Mouse (Mus musculus): ENCODE data around the gene Sh2d3c.

Gene Sh2d3c

DNA sequence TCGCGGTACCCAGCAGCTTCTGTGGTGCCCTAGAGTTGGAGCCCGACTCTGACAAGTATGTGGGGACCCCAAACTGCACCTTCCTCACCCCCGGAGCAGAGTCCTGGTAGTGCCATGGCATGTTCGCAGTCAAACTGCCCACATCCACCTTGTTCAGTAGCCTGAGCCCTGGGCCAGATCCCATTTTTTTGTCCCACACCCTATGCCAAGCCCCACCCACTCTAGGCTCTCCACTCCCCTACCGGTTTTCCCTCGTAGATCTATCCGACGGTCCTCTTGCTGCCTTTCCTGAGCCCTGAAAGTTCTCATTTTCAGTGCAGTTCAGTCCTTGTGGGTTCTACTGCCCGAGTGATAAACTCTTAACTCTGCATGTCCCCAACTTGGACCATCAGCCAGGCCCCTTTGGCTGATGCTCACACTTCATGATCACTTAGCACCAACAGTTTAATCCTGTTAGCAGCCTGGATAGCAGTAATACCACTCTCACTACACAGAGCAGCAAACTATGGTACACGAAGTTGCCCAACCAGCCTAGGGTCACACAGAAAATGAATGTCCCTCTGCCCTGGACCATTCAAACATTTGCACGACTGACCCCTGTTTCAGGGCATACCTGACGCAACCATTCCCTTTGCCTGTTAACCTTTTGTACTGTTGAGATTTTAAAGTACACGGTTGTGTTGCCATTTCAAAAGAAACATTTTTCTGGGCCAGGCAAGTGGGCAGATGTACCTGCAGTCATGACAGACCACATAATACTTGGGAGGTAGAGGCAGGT is 19.7 kb upstream of the Sh2d3c start:
- DNase-seq: peak in 1 of 2 experiments; percentile 56

DNA sequence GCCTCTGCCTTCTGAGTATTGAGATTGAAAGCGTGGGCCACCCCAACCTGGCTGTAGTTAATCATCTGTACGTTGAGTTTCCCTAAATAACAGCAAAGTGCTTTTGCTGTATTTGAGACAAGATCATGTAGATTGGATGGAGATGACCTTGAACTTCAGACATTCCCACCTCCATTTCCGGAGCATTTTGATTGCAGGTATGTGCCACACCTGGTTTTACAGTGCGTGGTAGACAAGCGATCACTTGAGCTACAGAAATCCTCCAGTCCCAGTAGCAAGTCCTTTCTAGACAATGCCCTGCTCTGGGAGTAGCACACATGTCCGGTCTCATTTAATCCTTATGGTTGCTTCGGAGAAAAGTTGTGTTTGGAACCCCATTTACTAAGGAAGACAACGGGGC is 17.8 kb upstream of the Sh2d3c start:
- DNase-seq: no peak

DNA sequence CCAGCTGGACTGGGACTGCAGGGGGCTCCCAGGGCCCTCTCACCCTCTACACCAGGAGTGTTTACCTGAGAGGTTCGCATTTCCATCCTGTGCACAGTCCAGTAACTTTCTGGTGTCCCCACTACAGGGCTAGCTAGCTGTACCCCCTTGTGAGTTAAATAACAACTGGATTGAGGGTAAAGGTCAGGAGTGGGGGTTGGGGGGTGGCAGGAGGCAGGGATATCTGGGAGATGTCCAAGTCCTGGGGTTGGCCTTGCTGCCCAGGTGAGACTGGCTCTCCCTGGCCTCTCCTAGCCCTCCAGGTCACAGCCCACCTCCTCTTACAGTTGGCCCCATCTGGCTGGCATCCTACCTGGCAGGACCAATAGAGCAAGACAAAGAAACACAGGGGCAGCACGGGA is 16.8 kb upstream of the Sh2d3c start, which contains the start of gene Fpgs:
Gene Fpgs, minus strand, starts transcription at position 125 of the 401 bp plus-strand sequence.
- DNase-seq: peak; percentile 90 to 92

DNA sequence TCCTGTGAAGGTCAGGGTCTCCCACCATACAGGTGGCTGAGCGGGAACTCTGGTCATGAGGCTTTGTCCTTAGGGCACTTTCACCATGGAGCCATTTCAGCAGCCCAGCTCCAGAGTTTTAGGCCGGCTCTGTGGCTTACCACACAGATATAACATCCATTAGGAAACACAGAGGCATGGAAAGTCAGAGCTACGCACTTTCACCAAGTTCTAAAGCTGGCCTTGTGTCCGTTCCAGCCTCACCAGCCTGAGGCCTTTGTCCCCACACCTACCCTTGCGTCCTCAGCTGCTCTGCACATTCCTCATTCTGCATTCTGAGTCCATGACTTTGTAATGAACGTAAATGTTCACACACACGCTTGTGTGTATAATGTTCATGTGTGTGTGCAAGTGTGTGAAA is 15.8 kb upstream of the Sh2d3c start:
- DNase-seq: no peak

DNA sequence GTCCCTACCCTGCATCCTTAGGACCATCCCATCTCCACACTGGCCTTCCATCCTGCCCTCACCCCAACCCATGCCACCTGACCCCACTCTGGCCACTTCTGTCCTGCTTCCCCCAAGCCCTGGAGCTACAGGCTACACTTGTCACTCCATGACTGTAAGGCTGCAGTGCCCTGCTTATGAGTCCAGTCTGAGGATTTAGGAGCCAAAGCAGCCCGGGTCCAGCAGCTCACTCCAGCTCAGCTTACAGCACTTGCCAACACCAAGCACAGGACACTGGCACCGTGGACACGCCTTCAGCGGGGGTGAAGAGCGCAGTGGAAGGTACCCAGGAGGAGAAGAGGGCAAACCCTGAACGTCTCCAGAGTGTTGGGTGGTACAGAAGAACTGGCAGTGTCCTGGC is 13.9 kb upstream of the Sh2d3c start:
- DNase-seq: no peak

DNA sequence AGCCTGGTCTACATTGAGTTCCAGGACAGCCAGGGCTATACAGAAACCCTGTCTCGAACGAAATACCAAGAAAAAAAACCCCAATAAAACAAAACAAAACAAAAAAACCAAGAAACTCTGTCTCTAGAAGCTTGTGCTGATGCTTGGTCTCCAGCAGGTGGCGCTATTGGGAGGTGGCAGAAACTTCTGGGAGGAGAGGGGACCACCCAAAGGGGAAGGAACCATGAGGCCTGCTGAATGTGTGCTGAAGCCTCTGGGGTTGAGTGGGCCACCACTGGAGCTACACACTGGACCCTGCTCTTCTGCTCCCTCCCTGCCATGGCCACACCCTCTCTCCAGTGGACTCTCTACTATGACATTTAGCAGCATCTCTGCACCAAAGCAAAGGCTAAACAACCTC is 12.2 kb upstream of the Sh2d3c start:
- DNase-seq: no peak

DNA sequence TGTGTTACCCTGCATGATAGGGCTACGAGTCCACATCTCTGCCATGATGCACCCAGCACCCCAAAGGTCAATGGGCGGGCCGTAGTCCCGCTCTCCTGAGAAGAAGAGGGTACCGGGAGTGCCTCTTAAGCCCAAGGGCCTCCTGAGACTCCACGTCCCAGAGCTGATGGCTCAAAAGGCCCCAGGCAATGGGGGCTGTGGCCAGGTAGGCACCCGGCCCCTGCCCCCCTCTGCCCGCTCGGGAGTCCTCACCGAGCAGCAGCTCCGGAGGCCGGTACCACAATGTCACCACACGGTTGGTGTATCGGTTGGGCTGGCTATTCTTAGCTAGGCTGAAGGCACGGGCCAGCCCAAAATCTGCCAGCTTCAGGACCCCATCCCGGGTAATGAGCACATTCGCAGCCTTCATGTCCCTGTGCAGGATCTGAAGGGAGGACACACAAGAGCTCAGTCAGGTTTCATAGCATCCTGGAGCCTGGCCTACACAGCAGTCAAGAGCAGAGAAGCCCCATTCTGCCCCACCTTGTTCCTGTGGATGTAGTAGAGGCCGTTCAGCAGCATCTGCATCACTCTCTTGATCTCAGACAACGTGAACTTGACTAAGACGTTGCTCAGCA is 11.2 kb upstream of the Sh2d3c start:
- DNase-seq: no peak

DNA sequence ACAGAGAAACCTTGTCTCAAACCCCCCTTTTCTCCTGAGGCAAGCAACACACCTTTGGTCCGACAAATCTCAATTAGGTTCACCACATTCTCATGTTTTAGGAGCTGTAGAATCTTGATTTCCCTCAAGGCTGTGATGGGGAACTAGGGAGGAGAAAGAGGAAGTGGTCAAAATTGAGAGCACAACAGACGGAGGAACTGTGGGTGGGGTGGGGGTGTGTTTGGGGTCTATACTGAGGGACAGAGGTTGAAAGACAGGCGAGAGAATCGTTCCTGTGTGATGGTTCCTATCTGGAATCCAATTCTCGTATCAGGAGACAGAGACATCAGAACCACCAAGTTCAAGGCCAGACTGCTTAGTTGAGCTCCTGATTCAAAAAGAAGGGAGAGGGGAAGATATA is 10.4 kb upstream of the Sh2d3c start:
- DNase-seq: no peak

DNA sequence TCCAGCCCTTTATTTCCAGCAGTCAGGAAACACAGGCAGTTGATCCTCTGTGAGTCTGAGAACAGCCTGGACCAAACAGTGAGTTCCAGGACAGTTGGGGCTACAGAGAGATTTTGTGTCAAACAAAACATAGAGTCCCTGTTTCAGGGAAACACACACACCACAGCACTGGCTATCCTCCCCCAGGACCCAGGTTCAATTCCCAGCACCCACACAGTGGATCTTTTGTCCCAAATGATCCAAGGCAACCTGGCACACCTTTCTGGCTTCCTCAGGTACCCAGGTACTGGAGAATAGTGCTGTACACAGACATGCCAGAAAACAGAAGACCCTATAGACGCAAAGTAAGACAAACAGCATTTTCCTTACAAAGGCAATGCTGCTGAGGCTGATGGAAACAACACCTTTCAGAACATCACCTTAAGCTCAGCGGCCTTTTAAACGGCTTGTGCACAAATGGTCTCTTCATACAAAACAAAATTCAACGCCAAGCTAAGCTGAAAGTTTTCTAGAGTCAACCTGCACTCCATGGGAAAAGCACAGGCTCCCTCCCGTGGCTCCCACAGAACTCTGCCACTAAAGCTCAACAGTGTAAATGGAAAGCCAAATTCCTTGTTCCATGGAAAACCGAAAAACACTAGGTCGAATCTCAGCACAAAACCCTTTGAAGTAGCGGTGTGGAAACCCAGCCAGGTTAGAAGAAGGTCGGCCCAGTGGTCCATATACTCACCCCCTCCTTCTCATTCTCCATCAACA is 9.4 kb upstream of the Sh2d3c start:
- no peak for DNase-seq

DNA sequence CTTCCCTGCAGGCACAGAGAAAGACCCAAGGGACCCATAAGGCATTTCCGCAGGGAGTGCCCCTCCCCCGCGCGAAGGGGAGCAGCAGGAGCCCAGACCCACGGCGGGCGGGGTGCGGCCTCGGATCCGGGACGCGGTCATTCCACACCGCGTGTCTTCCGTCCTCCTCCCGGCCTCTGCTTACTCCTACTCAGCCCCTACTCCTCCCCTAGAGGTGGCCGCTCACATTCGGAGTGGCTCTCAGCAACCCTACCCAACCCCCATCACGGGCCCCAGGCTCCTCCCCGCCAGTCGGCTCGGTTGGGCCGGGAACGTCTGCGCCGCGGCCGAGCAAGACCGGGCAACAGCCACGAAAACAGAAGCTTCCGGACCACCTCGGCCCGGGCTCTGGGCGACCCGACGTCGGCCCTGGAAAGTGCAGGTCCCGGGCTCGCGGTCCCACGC is 8.7 kb upstream of the Sh2d3c start:
- DNase-seq: peak; percentile 75 to 82

DNA sequence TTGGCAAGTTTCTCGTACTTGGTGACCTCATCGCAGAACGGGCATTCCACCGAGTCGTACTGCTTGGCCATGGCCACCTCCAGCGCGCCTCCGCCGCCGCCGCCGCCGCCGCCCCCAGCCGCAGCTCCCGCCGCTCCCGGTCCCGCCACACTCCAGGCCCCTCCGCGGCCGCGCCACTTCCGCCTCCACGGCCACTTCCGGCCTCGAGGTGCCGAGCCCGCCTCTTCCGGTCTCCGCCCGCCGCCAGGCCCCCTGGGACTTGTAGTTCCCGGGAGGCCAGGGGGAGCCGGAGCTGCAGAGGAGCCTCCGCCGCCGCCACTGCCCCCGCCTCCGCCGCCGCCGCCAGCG is 8.3 kb upstream of the Sh2d3c start:
- DNase-seq: peak; percentile 93 to 94

DNA sequence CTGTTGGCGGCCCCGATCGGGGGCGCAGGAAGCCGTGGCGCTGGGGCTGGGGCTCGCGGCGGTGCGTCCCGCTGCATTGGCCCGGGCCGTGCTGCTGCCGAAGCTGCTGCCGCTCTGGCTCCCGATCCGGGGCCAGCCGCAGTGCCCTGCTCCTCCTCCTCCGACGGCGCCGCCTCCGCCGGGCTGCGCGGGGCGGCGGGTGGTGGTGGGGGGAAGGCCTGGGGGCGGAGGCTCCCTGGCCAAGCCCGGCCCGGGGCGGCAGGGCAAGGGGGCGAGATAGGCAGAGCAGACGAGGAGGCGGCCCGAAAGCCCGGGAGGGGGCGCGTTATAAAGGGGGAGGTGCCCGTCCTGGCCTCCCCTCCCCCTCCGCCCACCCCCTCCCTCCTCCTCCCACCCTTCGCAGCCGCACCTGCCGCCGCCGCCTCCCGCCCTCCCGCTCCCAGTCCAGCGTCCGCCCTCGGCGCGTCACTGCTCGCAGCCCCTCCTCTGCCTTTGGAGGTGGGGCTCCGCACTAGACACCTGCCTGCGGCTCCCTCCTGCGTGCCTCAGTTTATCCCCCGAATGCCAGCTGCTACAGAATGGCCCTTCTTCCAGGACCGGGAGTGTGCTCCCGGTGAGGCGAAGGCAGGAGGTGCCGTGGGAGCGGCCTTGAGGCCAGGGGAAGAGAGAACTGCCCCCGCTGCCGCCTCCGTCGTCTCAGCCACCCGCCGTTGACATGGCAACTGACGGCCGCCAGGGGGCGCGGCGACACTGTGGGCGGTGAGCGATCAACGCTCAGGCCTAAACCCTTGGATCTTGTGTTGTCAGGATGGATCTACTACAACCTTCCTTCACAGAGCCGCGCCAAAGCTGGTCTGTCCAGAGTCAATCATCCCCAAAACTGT is 7.7 kb upstream of the Sh2d3c start, which contains the start of gene Cdk9:
Gene Cdk9, minus strand, starts transcription at position 143 of the 884 bp plus-strand sequence.
- peak; percentile 89 to 91 for DNase-seq

DNA sequence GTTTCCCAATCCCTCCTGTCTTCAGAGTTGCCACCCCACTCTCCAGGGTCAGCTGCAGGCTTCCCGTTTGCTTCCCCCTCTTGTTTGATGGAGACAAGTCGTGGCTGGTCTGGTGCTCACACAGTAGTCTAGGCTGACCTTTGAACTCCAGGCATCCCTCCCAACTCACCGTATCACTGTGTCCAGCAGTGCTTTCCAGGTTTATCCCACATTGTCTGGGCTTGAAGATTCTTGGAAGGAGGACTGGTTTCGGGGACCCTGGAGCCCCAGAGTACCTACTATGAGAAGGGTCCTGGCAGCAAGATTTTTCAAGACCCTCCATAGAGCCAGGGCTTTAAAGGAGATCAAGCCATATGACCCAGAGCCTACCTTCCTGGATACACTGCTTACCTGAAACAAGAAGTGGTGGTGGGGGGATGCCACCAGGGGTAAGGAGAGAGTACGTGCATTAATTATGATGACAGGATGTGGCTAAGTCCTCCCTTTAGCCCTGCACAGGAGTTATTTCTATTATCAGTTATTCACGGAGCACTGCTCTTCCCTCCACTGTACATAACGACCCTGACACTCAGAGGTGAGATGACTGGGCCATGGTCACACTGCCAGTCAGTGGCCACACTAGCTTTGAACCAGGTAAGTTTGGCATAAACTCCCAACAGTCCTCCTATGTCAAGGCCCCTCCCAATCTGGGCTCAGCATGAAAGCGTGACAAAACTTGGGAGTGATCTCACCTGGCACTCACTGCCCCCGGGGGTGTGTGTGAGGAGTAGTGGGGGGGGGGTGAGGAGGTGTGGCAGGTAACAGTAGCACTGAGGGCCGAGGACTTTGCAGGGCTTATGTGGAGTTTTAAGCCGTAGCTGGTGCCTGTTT is 6.5 kb upstream of the Sh2d3c start:
- no peak for DNase-seq

DNA sequence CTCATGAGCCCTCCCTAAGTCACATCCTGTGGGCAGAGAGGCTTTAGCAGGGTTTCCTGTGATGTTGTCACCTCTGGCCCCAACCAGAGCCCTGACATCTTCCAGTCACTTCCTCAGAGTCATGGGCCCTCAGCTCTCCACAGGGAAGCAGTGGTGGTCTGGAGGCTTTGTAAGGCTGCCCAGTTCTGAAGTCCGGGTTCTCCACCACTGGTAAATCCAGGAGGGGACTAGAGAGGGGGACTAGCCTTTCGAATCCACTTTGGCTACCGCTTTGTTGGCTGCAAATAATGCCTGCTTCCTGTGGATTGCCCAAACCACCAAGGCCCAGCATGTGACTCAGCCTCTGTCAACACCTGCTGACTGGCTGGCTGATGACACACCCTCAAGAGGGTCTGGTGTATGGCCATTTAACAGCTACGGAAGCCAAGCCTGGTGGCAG is 5.8 kb upstream of the Sh2d3c start:
- no peak for DNase-seq

DNA sequence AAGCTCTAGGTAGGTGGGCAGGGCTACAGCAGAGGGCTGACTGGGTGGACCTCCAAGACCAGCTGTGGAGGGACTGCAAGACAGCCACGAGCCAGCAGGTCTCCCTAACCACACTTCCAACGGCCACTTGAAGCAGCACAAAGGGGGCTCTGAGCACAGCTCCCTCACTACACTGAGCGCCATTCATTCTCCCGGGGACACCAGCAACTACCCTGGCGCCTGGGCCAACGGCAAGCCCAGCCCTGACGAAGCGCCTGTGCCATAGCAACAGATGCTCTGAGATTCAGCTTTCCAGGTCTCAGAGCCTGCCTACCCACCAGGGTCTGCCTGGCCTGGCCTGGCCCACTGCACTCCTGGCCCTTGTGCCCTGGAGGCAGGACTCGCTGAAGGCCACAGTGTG is 2.1 kb upstream of the Sh2d3c start:
- DNase-seq: no peak

DNA sequence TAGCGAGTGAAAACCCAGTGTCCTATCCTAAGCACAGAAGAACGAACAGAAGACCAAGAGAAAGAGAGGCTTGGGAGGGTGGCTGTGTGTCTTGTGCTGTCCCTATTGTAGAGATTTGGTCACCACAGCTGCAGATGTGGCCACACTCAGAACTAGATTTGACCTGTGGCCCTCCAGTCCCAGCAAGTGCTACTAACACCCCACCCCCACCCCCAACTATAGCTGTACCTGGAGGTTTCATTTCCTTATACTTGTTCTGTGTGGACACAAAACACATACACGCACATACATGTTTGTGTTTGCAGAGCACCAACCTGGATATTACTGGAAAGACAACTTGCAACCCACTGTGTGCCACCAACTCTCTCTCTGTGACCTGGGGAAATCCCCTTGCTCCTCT is 802 bp upstream of the Sh2d3c start:
- no peak for DNase-seq

DNA sequence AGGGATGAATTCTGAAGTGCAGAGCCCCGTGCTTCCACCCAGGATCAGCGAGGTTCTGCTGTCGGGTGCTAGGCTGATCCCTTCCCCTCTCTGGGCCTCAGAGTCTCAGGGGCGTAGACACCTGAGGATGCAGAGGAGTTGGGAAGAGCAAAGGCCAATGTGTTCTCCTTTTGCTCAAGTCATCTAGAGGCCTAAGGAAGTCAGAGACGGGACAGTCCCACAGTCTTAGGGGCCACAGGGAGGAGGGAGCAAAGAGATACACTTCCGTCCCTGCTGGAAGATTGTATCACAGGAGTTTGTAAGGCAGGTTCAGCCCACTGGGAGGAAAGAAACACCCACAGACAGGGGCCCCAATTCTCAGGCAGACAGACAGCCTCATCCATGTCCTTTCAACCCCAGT is 1.2 kb downstream of the Sh2d3c start:
- no peak for DNase-seq

DNA sequence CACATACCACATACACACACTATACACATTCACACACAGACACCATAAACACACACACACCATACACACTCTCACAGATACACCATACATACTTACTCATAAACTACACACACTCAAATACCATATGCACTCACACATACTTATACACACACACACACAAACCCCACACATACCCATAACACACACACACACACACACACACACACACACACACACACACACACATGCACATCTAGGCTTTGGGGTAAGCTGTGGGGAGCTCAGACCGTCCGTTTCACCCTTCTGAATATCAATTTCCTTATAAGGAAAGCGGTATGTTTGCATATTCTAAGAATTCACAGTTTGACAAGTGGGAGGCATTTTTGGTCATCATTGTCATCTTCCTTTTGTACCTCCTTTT is 1.7 kb downstream of the Sh2d3c start:
- DNase-seq: no peak

DNA sequence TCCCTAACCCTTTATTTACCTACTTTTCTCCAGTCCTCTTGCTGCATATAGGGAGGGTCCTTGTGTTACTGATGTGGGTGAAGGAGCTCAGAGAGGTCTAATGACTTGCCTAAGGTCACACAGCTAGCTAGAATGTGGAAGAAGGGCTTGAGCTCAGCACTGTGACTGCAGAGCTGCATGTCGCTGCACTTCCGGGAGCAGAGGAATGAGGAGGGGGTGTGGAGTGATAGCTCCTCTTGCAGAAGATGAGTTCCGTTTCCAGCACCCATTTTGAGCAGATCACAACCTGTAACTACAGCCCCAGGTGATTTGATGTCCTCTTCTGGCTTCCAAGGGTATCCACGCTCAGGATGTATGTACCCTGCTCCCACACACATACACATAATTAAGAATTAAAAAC is 3.3 kb downstream of the Sh2d3c start:
- DNase-seq: no peak

DNA sequence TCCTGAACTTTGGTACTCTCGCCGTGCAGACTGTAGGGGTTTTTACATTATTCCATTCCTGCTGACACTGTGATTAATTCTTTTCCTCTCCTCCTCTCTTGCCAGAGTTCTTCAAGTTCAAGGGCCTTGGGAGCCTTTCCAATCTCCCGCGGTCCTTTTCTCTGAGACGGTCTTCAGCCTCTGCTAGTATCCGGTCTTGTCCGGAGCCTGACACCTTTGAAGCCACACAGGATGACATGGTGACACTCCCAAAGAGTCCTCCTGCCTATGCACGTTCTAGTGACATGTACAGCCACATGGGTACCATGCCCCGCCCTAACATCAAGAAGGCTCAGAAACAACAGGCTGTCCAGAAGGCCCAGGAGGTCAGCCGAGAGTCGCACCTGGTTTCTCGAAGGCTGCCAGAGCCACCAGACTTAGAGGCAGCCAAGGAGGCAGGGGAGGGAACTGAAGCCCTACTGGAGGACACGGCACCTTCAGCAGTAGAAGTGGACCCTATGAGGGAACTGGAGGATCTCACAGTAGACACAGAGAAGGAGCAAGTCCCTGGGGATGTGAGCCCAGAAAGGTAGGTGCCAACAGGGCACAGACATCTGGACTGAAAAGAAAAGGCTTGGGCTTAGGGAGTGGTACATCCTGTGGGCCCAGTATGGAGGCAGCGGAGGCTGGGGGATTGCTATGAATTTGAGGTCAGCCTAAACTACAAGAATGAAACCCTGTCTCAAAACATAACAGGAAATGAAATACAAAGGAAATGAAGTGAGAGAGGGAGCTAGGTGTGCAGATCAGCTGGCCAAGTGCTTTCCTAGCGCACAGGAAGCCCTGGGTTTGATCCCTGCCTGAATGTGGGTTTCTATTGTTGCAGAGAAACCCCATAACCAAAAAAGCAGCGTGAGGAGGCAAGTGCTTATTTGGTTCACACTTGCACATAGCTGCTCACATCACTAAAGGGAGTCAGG is 4.3 kb downstream of the Sh2d3c start:
- no peak for DNase-seq

DNA sequence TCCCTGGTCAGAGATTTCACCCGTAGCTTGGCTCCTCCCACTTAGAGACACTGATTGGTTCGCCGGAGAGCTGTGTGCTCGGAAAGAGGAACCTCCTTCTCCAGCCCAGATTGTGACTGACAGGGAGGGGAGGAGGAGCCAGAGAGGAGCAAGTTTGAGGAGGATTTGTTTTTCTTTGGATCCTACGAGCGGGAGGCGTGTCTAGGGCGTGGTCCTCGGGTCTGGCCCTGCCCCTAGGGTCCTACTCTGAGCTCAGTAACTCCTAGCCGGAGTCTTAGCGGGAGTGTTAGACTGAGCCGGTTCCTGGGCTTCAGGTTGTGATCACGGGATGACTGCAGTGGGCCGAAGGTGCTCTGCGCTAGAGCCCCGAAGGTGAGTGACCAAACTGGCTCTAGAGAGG is 6.6 kb downstream of the Sh2d3c start:
- DNase-seq: peak; percentile 97 to 98

Data from kidney, adult 8-10 months (tissue).